Mouse (Mus musculus) brain, embryonic 14.5 days (tissue): ENCODE data around the gene Cped1.

Experiments
- CTCF ChIP-seq: fragments of 200-500 bp; IDR thresholded peaks from 2 replicates; pipeline ENCODE4 v1.5.1; 2012; ENCODE audit warnings: inconsistent platforms, mild to moderate bottlenecking, moderate library complexity, borderline replicate concordance; ENCODE audit not compliant: insufficient read depth, insufficient read length; ENCODE audit errors: extremely low read depth
- POLR2A ChIP-seq: fragments of 200-500 bp; IDR thresholded peaks from 2 replicates; pipeline ENCODE4 v1.6.1; 2012; ENCODE audit warnings: mild to moderate bottlenecking, inconsistent platforms, borderline replicate concordance; ENCODE audit not compliant: poor library complexity, insufficient read depth, insufficient read length, severe bottlenecking; ENCODE audit errors: extremely low read depth

- TF ChIP-seq POLR2A (no peak), CTCF (no peak)
These were observed 308.2 kb downstream of the Cped1 start for GRCm38 (mm10) chr6:22293922-22294321.
